Mouse (Mus musculus): ENCODE measurements around the gene Mtch2. TPM values are rescaled to one million over a fixed set of nuclear protein-coding genes. Genes with fewer than 3 reads are reported as not detected.

Gene Mtch2
- polyA plus RNA-seq, 1 experiment from 2014 or later = 234 TPM

DNA sequence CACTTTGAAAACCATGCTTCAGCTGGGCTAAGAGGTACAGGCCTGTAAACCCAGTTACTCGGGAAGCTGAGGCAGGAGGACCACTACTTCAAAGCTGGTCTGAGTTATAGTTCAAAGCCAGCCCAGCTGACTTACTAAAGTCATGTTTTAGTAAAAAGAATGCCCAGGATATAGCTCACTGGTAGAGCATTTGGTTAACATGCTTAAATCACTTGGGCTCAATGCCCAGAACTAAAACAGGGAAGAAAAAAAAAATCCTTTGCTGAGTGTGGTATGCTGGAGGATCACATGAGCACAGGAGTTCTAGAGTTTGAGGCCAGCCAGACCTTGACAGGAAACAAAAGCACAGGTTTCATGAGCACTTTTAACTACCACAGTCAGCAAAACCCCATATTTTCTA is 64.7 kb downstream of the Mtch2 start:
- Histone ChIP-seq H3K27me3 (no peaks in the 10 kb centered on the region), H3K9me3 (replicated peaks) (no peaks in the 10 kb centered on the region), H3K4me2 (no peak overlapping the region), H3K9ac (no peak overlapping the region), H3K27ac (0 out of 2 replicates have a peak overlapping the region, but pooled peaks have one; percentile 17), H3K36me3 (peaks cover 54% of the 10 kb centered on the region), H3K4me3 (no peak overlapping the region), H3K4me1 (replicated peaks) (peaks cover 39% of the 10 kb centered on the region)
- ATAC-seq (replicated peaks; ENCODE audit: insufficient number of reproducible peaks, insufficient read depth, low FRiP score, low read depth) = no peak
- WGBS = 77% methylated on average over 1 of the region's 1 CpGs

DNA sequence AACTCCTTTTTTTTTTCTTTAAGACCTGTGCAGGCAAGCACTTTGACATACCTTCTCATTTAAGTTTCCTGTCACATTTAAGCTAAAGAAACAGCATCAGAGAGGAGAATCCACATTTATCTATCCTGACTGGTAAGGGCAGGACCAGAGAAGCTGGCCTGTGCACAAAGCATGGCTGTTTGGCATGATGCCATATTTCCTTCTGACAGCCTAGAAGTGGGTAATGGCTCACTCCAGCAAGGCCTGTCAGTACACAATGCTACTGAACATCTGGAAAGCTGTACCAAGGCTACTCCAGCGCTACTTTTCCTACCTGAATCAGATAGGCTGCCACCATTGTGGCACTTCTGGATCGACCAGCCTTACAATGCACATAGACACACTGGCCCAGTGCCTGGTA is 66.7 kb downstream of the Mtch2 start:
- no peak; the same call in 1 of the 2 replicates for ATAC-seq (replicated peaks; ENCODE audit: insufficient number of reproducible peaks, insufficient read depth, low FRiP score, low read depth)
- Histone ChIP-seq H3K27ac (peak overlapping the region; percentile 58), H3K9me3 (replicated peaks) (no peaks in the 10 kb centered on the region), H3K36me3 (peaks cover 50% of the 10 kb centered on the region), H3K4me1 (replicated peaks) (peaks cover 40% of the 10 kb centered on the region), H3K4me2 (no peak overlapping the region), H3K4me3 (no peak overlapping the region), H3K9ac (no peak overlapping the region), H3K27me3 (no peaks in the 10 kb centered on the region)
- 36% methylated on average over 2 of the region's 2 CpGs for WGBS

DNA sequence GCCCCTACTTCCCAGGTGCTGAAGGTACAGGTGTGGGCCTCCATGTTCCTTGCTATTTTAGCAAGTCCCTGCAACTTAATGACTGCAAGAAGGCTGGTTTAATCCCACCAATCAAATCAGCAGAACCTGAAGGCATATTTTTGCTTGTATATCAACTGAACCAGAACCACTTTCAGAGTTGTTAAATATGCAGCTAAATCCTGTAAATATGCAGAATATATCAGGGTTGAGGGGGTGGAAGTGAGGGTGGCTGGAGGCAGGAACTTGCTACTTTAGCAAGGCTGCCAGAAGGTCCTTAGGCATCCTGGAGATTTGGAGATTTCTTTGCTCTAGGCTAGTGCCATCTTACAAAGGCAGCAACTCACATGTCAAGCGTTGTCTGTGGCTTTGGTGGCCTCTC is 68.6 kb downstream of the Mtch2 start:
- ATAC-seq (replicated peaks; ENCODE audit: insufficient number of reproducible peaks, insufficient read depth, low FRiP score, low read depth) = no peak
- no peak overlapping the region for H3K27ac ChIP-seq
- H3K4me2 ChIP-seq = no peak overlapping the region
- no peak overlapping the region for H3K9ac ChIP-seq
- H3K36me3 ChIP-seq = peaks cover 32% of the 10 kb centered on the region
- H3K9me3 ChIP-seq (replicated peaks) = no peaks in the 10 kb centered on the region
- no peak overlapping the region for H3K4me3 ChIP-seq
- peaks cover 32% of the 10 kb centered on the region for H3K4me1 ChIP-seq (replicated peaks)
- H3K27me3 ChIP-seq = no peaks in the 10 kb centered on the region
- 82% methylated on average over 1 of the region's 1 CpGs for WGBS

Other genes starting within 250 kb of the Mtch2 start
- 16.2 and 24.8 TPM in 2 replicates for gene Nup160, start 169.9 kb upstream of the Mtch2 start, polyA plus RNA-seq (2015; fragmentation: Nextera tagmentation; extraction: Ambion mirVana)
- 46.1 and 59.4 TPM in 2 replicates for gene Fnbp4, start 101.8 kb upstream of the Mtch2 start, polyA plus RNA-seq (2015; fragmentation: Nextera tagmentation; extraction: Ambion mirVana)
- gene Agbl2, start 64.4 kb upstream of the Mtch2 start, polyA plus RNA-seq (2015; fragmentation: Nextera tagmentation; extraction: Ambion mirVana) = 1.4 and 1.7 TPM in 2 replicates
- gene C1qtnf4, start 38.7 kb downstream of the Mtch2 start, polyA plus RNA-seq (2015; fragmentation: Nextera tagmentation; extraction: Ambion mirVana) = 11.4 and 14.5 TPM in 2 replicates
- gene Kbtbd4, start 57.6 kb downstream of the Mtch2 start, polyA plus RNA-seq (2015; fragmentation: Nextera tagmentation; extraction: Ambion mirVana) = 22.5 and 29.2 TPM in 2 replicates
- 355 and 388 TPM in 2 replicates for gene Ndufs3, start 57.7 kb downstream of the Mtch2 start, polyA plus RNA-seq (2015; fragmentation: Nextera tagmentation; extraction: Ambion mirVana)
- 98.2 and 98.3 TPM in 2 replicates for gene Celf1, start 93.2 kb downstream of the Mtch2 start, polyA plus RNA-seq (2015; fragmentation: Nextera tagmentation; extraction: Ambion mirVana)
- 27.4 and 33.7 TPM in 2 replicates for gene Rapsn, start 188.5 kb downstream of the Mtch2 start, polyA plus RNA-seq (2015; fragmentation: Nextera tagmentation; extraction: Ambion mirVana)
- gene Psmc3, start 206.9 kb downstream of the Mtch2 start, polyA plus RNA-seq (2015; fragmentation: Nextera tagmentation; extraction: Ambion mirVana) = 227 and 228 TPM in 2 replicates
- gene Slc39a13, start 223.3 kb downstream of the Mtch2 start, polyA plus RNA-seq (2015; fragmentation: Nextera tagmentation; extraction: Ambion mirVana) = 53.5 and 63.2 TPM in 2 replicates
- 3.9 and 8.6 TPM in 2 replicates for gene Spi1, start 235.2 kb downstream of the Mtch2 start, polyA plus RNA-seq (2015; fragmentation: Nextera tagmentation; extraction: Ambion mirVana)